Mouse (Mus musculus): ENCODE measurements around the gene Gm10392.
"Not testable (repeated sequence)": the region's sequence is repeated elsewhere in the genome, so short reads cannot be mapped to it uniquely, and the experiment has no call there.

Gm10392 gene

GRCm38 (mm10) chr11:77519043-77519442 lies at the start of gene Gm10392:
Gene Gm10392, minus strand, starts transcription at chr11:77519198.
- DNase-seq (ENCODE audit: low read depth, low spot score), result no peak

GRCm38 (mm10) chr11:77545261-77545660 lies 26.3 kb upstream of the Gm10392 start:
- DNase-seq (ENCODE audit: low read depth, low spot score), result no peak

GRCm38 (mm10) chr11:77532202-77532846 lies 13.3 kb upstream of the Gm10392 start:
- no peak for DNase-seq (ENCODE audit: low read depth, low spot score)

- DNase-seq (ENCODE audit: low read depth, low spot score), result no peak
These were observed 11.9 kb upstream of the Gm10392 start for GRCm38 (mm10) chr11:77530862-77531261.

GRCm38 (mm10) chr11:77529644-77530043 lies 10.6 kb upstream of the Gm10392 start:
- DNase-seq (ENCODE audit: low read depth, low spot score), result no peak

GRCm38 (mm10) chr11:77528420-77528819 lies 9.4 kb upstream of the Gm10392 start:
- not testable (repeated sequence) for DNase-seq (ENCODE audit: low read depth, low spot score)

GRCm38 (mm10) chr11:77525804-77526486 lies 6.9 kb upstream of the Gm10392 start:
- DNase-seq (ENCODE audit: low read depth, low spot score), result no peak

GRCm38 (mm10) chr11:77520601-77521529 lies 1.9 kb upstream of the Gm10392 start:
- DNase-seq (ENCODE audit: low read depth, low spot score), result no peak

GRCm38 (mm10) chr11:77518051-77518798 lies 773 bp downstream of the Gm10392 start:
- DNase-seq (ENCODE audit: low read depth, low spot score), result no peak

- DNase-seq (ENCODE audit: low read depth, low spot score), result no peak
These were observed 2.2 kb downstream of the Gm10392 start for GRCm38 (mm10) chr11:77516553-77517425.

- DNase-seq (ENCODE audit: low read depth, low spot score), result no peak
These were observed 3.1 kb downstream of the Gm10392 start, which contains the start of gene Trp53i13 for GRCm38 (mm10) chr11:77515637-77516552. Gene Trp53i13, minus strand, starts transcription at chr11:77515980.

GRCm38 (mm10) chr11:77514832-77515636 lies 4.0 kb downstream of the Gm10392 start, which contains the start of gene Abhd15:
Gene Abhd15, plus strand, starts transcription at chr11:77515121.
- DNase-seq (ENCODE audit: low read depth, low spot score), result no peak

- no peak for DNase-seq (ENCODE audit: low read depth, low spot score)
These were observed 4.6 kb downstream of the Gm10392 start for GRCm38 (mm10) chr11:77514281-77514831.

- no peak for DNase-seq (ENCODE audit: low read depth, low spot score)
These were observed 5.2 kb downstream of the Gm10392 start for GRCm38 (mm10) chr11:77513811-77514170.

- DNase-seq (ENCODE audit: low read depth, low spot score), result peak; percentile 80
These were observed 5.8 kb downstream of the Gm10392 start for GRCm38 (mm10) chr11:77512891-77513810.

- DNase-seq (ENCODE audit: low read depth, low spot score), result no peak
These were observed 7.7 kb downstream of the Gm10392 start for GRCm38 (mm10) chr11:77511336-77511735.

Measured in embryo, embryonic 11.5 days (tissue).